Mouse (Mus musculus) activated CD4-positive, CD25-positive, alpha-beta regulatory T cell, adult 4 months (primary cell): Measurements from ENCODE around the gene Ninj1. TPM values are rescaled to one million over a fixed set of nuclear protein-coding genes. Genes with fewer than 3 reads are reported as not detected.

Experiments used
- ATAC-seq: one replicate; pipeline ENCODE4 v1.8.0; 2017
- polyA plus RNA-seq, 2 experiments: library from polyadenylated mRNA; unstranded; fragments of 100-300 nt; shearing (Covaris generic); gene quantifications; one replicate each; pipeline ENCODE4 v1.2.1; 2017

Gene Ninj1
- polyA plus RNA-seq, 2 experiments from 2014 or later: 30.1 to 36.9 TPM

DNA sequence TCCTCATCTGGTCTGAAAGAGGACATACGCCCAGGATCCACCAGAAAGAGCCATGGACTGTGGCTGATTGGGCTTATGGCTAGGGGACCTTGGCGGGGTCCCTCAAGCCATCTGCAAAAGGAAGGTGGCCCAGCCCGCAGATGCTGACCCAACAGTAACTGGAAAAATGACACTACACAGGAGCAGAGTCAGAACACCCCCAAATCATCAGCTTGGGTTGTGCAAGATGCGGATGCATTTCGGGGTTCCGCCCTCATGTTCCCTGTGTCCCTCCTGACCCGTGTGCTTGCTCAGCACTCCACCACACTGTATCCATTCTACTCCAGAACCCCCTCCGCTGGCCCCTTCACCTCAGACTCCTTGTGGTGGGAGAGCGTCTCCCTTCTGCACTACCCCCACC lies 11.4 kb downstream of the Ninj1 start:
- no peak for ATAC-seq

- ATAC-seq: no peak
Measured at GRCm38 (mm10) chr13:49199891-49200290, 12.6 kb downstream of the Ninj1 start.

DNA sequence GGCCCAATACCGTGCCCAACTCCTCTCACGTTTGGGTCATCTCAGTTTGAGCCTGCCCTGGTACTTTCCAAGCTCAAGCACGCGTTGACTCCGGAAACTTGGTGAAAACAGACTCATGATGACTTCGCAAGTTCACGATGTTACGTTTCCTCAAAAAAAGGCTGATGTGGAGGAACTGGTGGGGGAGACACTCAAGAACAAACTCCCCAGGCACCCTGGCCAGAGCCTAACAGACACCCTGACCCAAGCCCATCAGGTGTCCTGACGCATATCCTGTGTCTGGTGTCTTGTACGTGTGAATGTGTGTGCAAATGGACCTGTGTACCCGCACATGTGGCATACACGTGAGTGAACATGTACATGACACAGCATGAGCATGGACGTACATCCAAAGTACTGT lies 13.4 kb downstream of the Ninj1 start:
- ATAC-seq: no peak

DNA sequence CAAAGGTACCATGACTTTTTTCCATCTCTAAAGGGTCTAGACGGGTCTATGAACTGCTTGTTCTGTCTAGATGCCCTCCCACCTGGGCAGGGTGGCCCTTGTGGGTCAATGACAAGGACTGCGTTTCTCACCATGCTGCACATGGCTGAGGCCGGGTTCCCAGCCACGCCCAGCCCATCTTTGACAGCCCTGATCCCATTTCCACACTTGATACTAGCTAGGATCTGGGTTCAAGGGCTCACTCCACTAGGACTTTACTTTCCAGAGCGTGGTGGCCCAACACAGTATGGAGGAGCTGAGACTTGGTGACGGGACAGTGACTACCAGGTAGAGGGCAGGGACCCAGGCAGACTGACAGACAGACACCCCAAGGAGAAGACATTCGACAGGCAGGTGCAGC lies 15.3 kb downstream of the Ninj1 start:
- ATAC-seq: no peak

DNA sequence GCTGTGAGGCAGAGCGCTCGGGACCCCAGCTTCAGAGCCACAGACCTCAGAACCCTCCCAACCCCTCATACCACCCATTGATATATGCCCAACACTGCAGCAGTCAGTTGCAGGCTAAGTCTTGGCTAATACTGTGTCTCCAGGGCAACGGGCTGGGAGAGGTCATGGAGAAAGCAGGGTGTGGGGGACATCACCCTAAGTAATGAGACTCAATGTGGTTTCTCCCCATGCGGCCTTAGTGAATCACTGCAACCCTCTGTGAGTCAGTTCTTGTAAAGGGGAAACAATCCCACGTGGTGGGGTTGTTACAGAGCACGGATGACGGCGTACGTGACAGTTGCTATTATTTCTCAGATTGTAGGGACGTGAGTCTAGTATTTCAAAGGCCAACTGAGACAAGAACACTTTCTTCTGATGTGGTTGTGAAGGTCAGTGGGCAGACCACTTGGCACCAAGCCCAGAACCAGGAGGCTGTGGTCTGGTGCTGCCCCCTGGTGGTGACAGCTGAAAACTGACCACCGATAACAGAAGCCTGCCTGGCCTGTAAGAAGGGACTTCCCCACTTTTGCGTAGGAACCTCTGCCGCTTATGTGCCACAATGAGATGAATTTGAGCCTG lies 18.2 kb downstream of the Ninj1 start:
- ATAC-seq: peak; percentile 85

- no peak for ATAC-seq
Measured at GRCm38 (mm10) chr13:49206341-49206740, 19.1 kb downstream of the Ninj1 start.

GRCm38 (mm10) chr13:49209306-49209705 lies 22.0 kb downstream of the Ninj1 start:
- no peak for ATAC-seq

- ATAC-seq: no peak
Measured at GRCm38 (mm10) chr13:49212711-49213500, 25.6 kb downstream of the Ninj1 start.

DNA sequence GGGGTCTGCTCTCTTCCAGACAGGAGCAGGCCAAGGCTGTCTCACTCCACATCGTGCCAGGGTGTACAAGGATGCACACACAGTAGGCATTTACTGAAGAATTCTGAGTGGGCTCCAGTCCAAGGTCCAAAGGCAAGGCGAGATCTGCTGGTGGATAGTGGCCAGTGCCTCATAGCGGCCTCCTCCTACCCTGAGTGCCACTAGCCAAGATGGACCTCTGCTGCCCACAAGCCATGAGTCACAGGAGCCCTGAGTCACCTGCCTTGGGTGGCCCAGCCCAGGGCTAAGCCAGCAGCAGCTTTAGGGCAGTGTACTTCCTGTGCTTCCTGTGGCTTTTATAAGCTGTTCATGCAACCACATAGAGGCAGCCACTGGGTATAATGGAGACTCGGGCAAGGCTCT lies 26.2 kb downstream of the Ninj1 start:
- ATAC-seq: peak; percentile 57

GRCm38 (mm10) chr13:49214454-49214853 lies 27.2 kb downstream of the Ninj1 start:
- ATAC-seq: no peak

DNA sequence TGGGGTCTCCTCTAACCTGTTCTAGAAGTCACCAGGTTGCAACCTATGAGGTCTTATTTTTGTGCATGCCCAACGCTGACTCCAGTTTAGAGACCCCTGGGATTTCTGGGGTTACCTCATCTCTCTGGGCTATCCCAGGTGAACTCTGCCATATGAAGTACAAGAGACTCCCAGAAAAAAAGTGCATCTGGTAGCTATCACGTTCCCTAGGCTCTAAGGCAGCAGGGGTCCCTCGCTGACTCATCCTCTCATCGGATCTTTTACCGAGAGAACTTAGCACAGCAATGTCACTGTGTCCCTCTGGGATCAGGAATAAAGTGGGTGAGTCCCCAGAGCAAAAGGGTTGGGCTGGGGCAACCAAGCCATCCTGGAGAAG lies 27.8 kb downstream of the Ninj1 start:
- ATAC-seq: no peak

GRCm38 (mm10) chr13:49215504-49216219 lies 28.4 kb downstream of the Ninj1 start, which contains the start of gene Card19:
TSS of gene Card19 (minus strand) at chr13:49216037.
- ATAC-seq: peak; percentile 86

DNA sequence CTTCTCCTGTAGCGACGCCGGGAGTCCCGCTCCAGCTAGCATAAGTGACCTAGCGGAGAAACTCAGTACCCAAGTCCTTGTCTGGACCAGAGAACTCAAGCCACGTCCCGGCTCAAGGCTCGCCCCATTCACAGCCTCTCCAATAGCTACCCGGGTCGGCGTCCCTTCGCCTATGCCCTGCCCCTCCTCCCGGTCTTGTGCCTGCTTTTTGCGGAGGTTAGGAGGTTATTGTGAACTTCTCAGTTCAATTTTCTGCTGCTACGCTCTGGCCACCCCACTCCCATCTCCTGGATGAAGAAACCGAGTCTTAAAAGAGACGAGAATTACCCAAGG lies 28.9 kb downstream of the Ninj1 start:
- ATAC-seq: peak; percentile 17

DNA sequence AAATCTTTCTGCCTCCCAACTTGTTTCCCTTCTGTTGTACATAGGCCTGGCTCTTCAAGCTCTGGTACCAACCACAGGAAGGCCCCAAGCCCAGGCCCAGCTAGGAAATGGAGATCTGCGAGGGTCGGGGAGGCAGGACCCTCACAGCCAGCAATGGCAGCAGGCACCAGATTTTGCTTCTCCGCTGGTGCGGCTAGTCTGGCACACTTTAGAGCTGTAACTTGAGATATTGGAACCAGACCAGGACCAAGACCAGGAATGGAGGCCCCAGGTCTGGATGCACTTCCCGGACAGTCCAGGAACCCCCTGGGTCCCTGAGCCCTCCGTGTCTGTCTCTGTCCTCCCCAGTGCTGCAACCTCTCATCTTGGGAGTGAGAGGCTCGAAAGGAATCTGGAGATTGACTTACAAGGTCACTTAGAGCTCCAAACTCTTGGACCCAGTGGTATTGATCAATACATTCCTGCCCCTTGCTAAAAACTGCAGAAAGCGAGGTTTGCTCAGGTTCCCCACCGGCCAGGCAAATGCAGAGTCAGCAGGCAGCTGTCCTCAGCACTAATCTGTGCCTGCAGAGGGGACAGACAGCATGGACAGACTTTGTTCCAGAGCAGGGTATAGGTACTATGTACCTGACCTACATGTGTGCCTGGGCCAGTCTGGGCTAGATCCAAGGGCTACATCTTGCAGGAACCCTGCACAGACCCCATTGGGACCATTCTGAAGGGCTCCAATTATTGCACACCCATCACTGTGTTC lies 29.7 kb downstream of the Ninj1 start:
- ATAC-seq: no peak

DNA sequence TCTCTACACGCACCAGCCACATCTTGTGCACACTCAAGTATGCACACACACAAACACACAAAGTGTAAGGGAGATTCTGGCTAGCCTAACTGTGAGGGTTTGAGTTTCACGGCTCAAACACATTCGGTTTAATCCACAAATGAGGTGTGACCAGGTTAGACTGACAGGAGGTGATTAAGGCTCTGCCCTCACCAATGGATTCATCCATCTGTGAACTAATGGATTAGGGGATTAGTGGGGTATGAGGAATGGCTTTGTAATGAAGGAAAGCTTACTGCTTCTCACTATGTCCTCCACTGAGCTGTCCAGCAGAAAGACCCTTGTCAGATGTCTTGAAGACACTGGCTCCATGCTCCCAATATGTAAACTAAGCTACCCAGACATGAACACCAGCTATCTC lies 31.4 kb downstream of the Ninj1 start:
- ATAC-seq: no peak

- ATAC-seq: no peak
Measured at GRCm38 (mm10) chr13:49219367-49219766, 32.1 kb downstream of the Ninj1 start.

- no peak for ATAC-seq
Measured at GRCm38 (mm10) chr13:49220912-49221311, 33.6 kb downstream of the Ninj1 start.

DNA sequence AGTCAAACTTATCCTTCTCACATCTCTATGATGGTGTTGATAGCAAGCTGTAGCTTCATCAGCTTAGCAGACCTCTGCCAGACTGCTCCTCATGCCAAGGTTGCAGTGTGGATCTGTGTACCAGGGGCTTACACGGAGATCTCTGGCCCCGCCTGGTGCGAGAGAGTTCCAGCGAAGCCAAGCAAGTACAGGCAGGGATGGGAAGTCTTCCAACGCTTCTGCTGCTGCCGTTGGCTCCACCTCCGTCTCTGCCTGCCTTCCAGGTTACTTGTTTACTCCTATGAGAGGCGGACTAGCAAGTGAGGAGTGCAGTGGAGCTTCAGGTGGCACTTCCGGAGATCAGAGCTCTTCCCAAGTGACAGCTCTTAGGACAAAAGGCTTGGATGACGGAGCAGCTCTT lies 37.0 kb downstream of the Ninj1 start:
- no peak for ATAC-seq

GRCm38 (mm10) chr13:49224729-49225128 lies 37.4 kb downstream of the Ninj1 start:
- no peak for ATAC-seq

DNA sequence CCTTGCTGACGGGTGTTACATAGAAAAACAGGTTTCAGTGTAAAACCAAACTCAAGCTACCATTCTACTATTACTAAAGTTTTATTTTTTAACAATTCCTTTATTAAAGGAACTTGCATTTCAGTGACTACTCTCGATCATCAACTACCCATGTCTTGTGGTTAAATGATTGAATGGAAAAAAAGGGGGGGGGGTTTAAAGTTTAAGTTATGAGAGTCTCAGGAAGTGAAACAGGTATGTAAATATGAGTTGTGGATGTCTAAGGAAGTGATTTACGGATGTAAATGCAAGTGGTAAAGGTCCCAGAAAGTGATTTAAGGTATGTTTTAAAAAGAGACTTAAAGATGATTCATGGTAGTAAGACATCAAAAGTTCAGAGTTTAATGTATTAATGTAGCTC lies 37.9 kb downstream of the Ninj1 start:
- no peak for ATAC-seq

- ATAC-seq: no peak
Measured at GRCm38 (mm10) chr13:49225633-49226032, 38.3 kb downstream of the Ninj1 start.

DNA sequence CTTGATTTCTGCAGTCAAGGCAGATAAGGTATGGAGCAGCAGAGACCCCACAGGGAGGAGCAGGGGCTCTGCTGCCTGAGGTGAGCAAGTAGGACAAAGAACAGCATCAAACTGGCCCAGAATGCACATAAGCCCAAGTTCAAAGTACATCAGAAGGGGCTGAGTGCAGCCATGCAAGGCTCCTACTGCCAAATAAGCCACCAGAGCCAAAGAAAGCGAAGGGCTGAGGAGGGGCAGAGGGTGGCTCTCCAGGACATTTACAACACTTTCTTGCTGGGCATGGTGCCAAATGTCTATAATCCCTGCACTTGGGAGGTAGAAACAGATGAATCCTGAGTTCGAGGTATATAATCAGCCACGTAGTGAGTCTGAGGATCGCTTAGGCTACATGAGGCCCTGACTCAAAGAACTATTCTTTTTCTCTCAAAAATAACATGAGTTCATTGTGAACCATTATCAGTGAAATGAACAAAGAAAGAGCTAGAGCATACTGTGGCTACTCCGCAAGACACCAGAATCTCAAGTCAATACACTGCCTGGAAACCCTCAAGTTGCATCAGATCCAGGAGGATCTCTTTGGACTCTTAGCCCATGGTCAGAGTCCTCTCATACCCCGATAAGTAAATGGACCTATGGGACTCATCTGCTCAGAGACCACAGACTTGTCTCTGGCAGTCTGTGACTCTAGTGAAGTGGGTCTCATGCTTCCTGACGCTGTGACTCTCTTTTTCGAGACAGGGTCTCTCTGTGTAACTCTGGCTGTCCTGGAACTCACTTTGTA lies 46.7 kb downstream of the Ninj1 start:
- ATAC-seq: no peak
